Mouse (Mus musculus) frontal cortex, postnatal 36 days (tissue): ENCODE measurements at regions not wholly inside any gene's neighbourhood (a gene's known extent, or its start where the extent isn't known, plus 50 kb on each side); places are given as distances from the start of the nearest gene placed in this dataset.
A peak's percentile ranks its signal among the peaks of the same experiment; 100 is the strongest.

Experiments
- DNase-seq, 2 experiments: peaks; one replicate each; pipeline ENCODE4 v3.0.0; 2022; ENCODE audit warnings: low spot score in 2 of 2

DNA sequence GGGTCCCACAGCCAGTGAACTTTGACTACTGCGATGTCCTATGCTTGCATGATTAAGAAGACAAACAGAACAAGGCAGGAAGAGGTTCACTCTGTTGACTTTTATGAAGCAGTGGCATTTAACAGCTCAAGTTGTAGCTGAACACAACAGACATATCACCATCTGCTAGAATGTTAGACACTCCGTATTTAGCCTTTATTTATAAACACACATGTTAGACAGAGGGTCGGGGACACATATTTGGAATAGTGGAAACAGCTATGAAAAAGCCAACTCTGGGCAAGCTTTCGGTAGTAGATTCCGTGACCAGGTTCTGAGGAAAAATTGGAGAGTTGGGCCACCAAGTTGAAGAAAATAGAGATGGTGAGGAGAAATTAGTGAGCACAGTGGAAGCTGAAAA lies 775.6 kb upstream of the Fam98a start:
- DNase-seq: peak in 1 of 2 experiments; percentile 3

DNA sequence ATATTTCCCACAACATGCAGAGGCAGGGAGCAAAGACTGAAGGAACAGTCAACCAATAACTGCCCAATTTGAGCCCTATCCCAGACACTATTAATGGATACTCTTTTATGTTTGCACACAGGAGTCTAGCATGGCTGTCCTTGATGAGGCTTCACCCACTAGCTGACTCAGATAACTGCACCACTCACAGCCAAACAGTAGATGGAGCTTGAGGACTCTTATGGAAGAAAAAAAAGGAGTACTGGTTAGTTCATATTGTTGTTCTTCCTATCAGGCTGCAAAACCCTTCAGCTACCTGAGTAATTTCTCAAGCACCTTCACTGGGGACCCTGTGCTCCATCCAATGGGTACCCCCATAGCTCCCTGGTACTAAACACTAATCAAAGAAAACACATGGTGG lies 742.9 kb upstream of the Fam98a start:
- peak; percentile 2 to 39 for DNase-seq
